Mouse (Mus musculus) megakaryocyte, embryonic 14.5 days (primary cell): Measurements from ENCODE around the gene Nhsl2. TPM values are rescaled to one million over a fixed set of nuclear protein-coding genes. Genes with fewer than 3 reads are reported as not detected.

ENCODE experiments used
- H3K27me3 ChIP-seq: replicated peaks from 2 replicates; pipeline ENCODE3; 2012; ENCODE audit warnings: inconsistent platforms
- H3K36me3 ChIP-seq: replicated peaks from 2 replicates; pipeline ENCODE3; 2012; ENCODE audit warnings: low read length, inconsistent platforms, mixed read lengths
- H3K4me1 ChIP-seq: 2 replicates; pipeline ENCODE4 v1.6.1; 2012; ENCODE audit warnings: inconsistent platforms
- H3K4me3 ChIP-seq: replicated peaks from 2 replicates; pipeline ENCODE3; 2012; ENCODE audit warnings: moderate library complexity, mild to moderate bottlenecking, inconsistent platforms
- H3K9me3 ChIP-seq: 2 replicates; pipeline ENCODE4 v1.6.1; 2012; ENCODE audit warnings: inconsistent platforms
- FLI1 ChIP-seq: IDR thresholded peaks from 2 replicates; pipeline ENCODE4 v1.6.1; 2012; ENCODE audit warnings: low read length, inconsistent platforms, mixed read lengths
- GATA1 ChIP-seq: IDR thresholded peaks from 3 replicates; pipeline ENCODE4 v1.6.1; 2012; ENCODE audit warnings: mixed read lengths, low read length, inconsistent platforms, borderline replicate concordance
- polyA plus RNA-seq: library from polyadenylated mRNA; stranded (reverse); fragments of >175 nt; gene quantifications from 2 replicates; pipeline ENCODE4 v1.2.3, GENCODE M21; 2012; ENCODE audit warnings: low replicate concordance; ENCODE audit not compliant: insufficient read depth

Gene Nhsl2
- polyA plus RNA-seq, 1 experiment = 0.01 TPM

- Histone ChIP-seq H3K36me3 (no peaks in the 10 kb centered on the region), H3K4me3 (no peak overlapping the region), H3K4me1 (peaks cover 15% of the 10 kb centered on the region), H3K27me3 (peaks cover 65% of the 10 kb centered on the region), H3K9me3 (no peaks in the 10 kb centered on the region)
- TF ChIP-seq FLI1 (no peak), GATA1 (no peak)
Observed at GRCm38 (mm10) chrX:102064062-102064461, 214.9 kb downstream of the Nhsl2 start.

GRCm38 (mm10) chrX:102065213-102065775, 216.1 kb downstream of the Nhsl2 start:
- Histone ChIP-seq H3K9me3 (no peaks in the 10 kb centered on the region), H3K27me3 (peaks cover 76% of the 10 kb centered on the region), H3K4me3 (no peak overlapping the region), H3K4me1 (peaks cover 14% of the 10 kb centered on the region), H3K36me3 (no peaks in the 10 kb centered on the region)
- TF ChIP-seq GATA1 = no peak
- no peak for TF ChIP-seq FLI1

- TF ChIP-seq FLI1 (no peak), GATA1 (no peak)
- Histone ChIP-seq H3K27me3 (peaks cover 83% of the 10 kb centered on the region), H3K9me3 (peaks cover 6% of the 10 kb centered on the region; the same call in 1 of the 2 replicates), H3K4me1 (peaks cover 20% of the 10 kb centered on the region; the same call in 1 of the 2 replicates), H3K4me3 (no peak overlapping the region), H3K36me3 (no peaks in the 10 kb centered on the region)
Observed at GRCm38 (mm10) chrX:102066134-102066533, 216.9 kb downstream of the Nhsl2 start.

GRCm38 (mm10) chrX:102067118-102067517, 217.9 kb downstream of the Nhsl2 start:
- Histone ChIP-seq H3K27me3 (peaks cover 87% of the 10 kb centered on the region), H3K9me3 (peaks cover 7% of the 10 kb centered on the region; the same call in 1 of the 2 replicates), H3K36me3 (no peaks in the 10 kb centered on the region), H3K4me1 (peaks cover 24% of the 10 kb centered on the region; the same call in 1 of the 2 replicates), H3K4me3 (no peak overlapping the region)
- TF ChIP-seq FLI1 (no peak), GATA1 (no peak)

- Histone ChIP-seq H3K4me3 (no peak overlapping the region), H3K36me3 (no peaks in the 10 kb centered on the region), H3K9me3 (peaks cover 7% of the 10 kb centered on the region; the same call in 1 of the 2 replicates), H3K4me1 (peaks cover 24% of the 10 kb centered on the region; the same call in 1 of the 2 replicates), H3K27me3 (peaks cover 89% of the 10 kb centered on the region)
- TF ChIP-seq FLI1 (no peak), GATA1 (no peak)
Observed at GRCm38 (mm10) chrX:102068811-102069540, 219.8 kb downstream of the Nhsl2 start.

GRCm38 (mm10) chrX:102070591-102071471, 221.6 kb downstream of the Nhsl2 start, which contains the start of gene Rtl5:
Rtl5 (minus strand) TSS chrX:102071304.
- Histone ChIP-seq H3K36me3 (no peaks in the 10 kb centered on the region), H3K4me1 (peaks cover 31% of the 10 kb centered on the region), H3K27me3 (peaks cover 86% of the 10 kb centered on the region), H3K4me3 (peak within 1 kb of the TSS; percentile 92), H3K9me3 (peaks cover 7% of the 10 kb centered on the region; the same call in 1 of the 2 replicates)
- TF ChIP-seq FLI1 = no peak
- TF ChIP-seq GATA1 = no peak

- H3K27me3 ChIP-seq = peaks cover 86% of the 10 kb centered on the region
- H3K4me1 ChIP-seq = peaks cover 25% of the 10 kb centered on the region
- TF ChIP-seq GATA1 (no peak), FLI1 (no peak)
- no peaks in the 10 kb centered on the region for H3K36me3 ChIP-seq
- H3K9me3 ChIP-seq = peaks cover 7% of the 10 kb centered on the region; the same call in 1 of the 2 replicates
- peak overlapping the region; percentile 92 for H3K4me3 ChIP-seq
Observed at GRCm38 (mm10) chrX:102071517-102071916, 222.3 kb downstream of the Nhsl2 start.

- Histone ChIP-seq H3K4me3 (no peak overlapping the region), H3K36me3 (no peaks in the 10 kb centered on the region), H3K27me3 (peaks cover 86% of the 10 kb centered on the region), H3K4me1 (peaks cover 25% of the 10 kb centered on the region), H3K9me3 (peaks cover 7% of the 10 kb centered on the region; the same call in 1 of the 2 replicates)
- no peak for TF ChIP-seq FLI1
- TF ChIP-seq GATA1 = no peak
Observed at GRCm38 (mm10) chrX:102073605-102074325, 224.6 kb downstream of the Nhsl2 start.

GRCm38 (mm10) chrX:102074435-102074834, 225.2 kb downstream of the Nhsl2 start:
- TF ChIP-seq GATA1 (no peak), FLI1 (no peak)
- Histone ChIP-seq H3K27me3 (peaks cover 86% of the 10 kb centered on the region), H3K36me3 (no peaks in the 10 kb centered on the region), H3K4me3 (no peak overlapping the region), H3K9me3 (peaks cover 7% of the 10 kb centered on the region; the same call in 1 of the 2 replicates), H3K4me1 (peaks cover 25% of the 10 kb centered on the region)
